Mouse (Mus musculus) thymus, postnatal 0 days (tissue): ENCODE measurements around the gene Nle1. TPM values are rescaled to one million over a fixed set of nuclear protein-coding genes. Genes with fewer than 3 reads are reported as not detected.
"Not testable (repeated sequence)": the region's sequence is repeated elsewhere in the genome, so short reads cannot be mapped to it uniquely, and the experiment has no call there.

Source experiments
- DNase-seq: peaks from one replicate; pipeline ENCODE4 v3.0.0-alpha.2; 2015; ENCODE audit warnings: low spot score
- polyA plus RNA-seq: library from polyadenylated mRNA; unstranded; fragments of >200 nt; fragmentation: Nextera tagmentation; extraction: Ambion mirVana; gene quantifications from 2 replicates; pipeline ENCODE4 v1.2.1, GENCODE M21; 2015

Nle1 gene
- 36.1 and 37.6 TPM in 2 replicates for polyA plus RNA-seq

- peak; percentile 93 for DNase-seq
Observed at GRCm38 (mm10) chr11:82907651-82908607, at the start of gene Nle1. Nle1 (minus strand) TSS chr11:82908411.

GRCm38 (mm10) chr11:82956925-82957324 lies 48.7 kb upstream of the Nle1 start:
- no peak for DNase-seq

- DNase-seq = peak; percentile 35
Observed at GRCm38 (mm10) chr11:82954631-82955030, 46.4 kb upstream of the Nle1 start.

- peak; percentile 79 for DNase-seq
Observed at GRCm38 (mm10) chr11:82952612-82953542, 44.7 kb upstream of the Nle1 start.

- DNase-seq = peak; percentile 42
Observed at GRCm38 (mm10) chr11:82951865-82952611, 43.8 kb upstream of the Nle1 start.

- DNase-seq = no peak
Observed at GRCm38 (mm10) chr11:82950736-82951481, 42.7 kb upstream of the Nle1 start, which contains the start of gene Slfn5. Slfn5 (plus strand) TSS chr11:82951349.

GRCm38 (mm10) chr11:82949036-82949435 lies 40.8 kb upstream of the Nle1 start:
- no peak for DNase-seq

GRCm38 (mm10) chr11:82947457-82947856 lies 39.2 kb upstream of the Nle1 start:
- peak; percentile 78 for DNase-seq

GRCm38 (mm10) chr11:82945636-82946035 lies 37.4 kb upstream of the Nle1 start:
- no peak for DNase-seq

GRCm38 (mm10) chr11:82943336-82943735 lies 35.1 kb upstream of the Nle1 start:
- peak; percentile 52 for DNase-seq

- DNase-seq = no peak
Observed at GRCm38 (mm10) chr11:82933186-82933585, 25.0 kb upstream of the Nle1 start.

GRCm38 (mm10) chr11:82931671-82932450 lies 23.6 kb upstream of the Nle1 start:
- not testable (repeated sequence) for DNase-seq

- DNase-seq = not testable (repeated sequence)
Observed at GRCm38 (mm10) chr11:82931161-82931560, 22.9 kb upstream of the Nle1 start.

- not testable (repeated sequence) for DNase-seq
Observed at GRCm38 (mm10) chr11:82930391-82930955, 22.3 kb upstream of the Nle1 start.

GRCm38 (mm10) chr11:82929633-82929950 lies 21.4 kb upstream of the Nle1 start:
- no peak for DNase-seq

- no peak for DNase-seq
Observed at GRCm38 (mm10) chr11:82928897-82929632, 20.9 kb upstream of the Nle1 start.

GRCm38 (mm10) chr11:82923910-82924309 lies 15.7 kb upstream of the Nle1 start:
- DNase-seq = not testable (repeated sequence)

GRCm38 (mm10) chr11:82921691-82922090 lies 13.5 kb upstream of the Nle1 start:
- no peak for DNase-seq
